Mouse (Mus musculus): ENCODE measurements at regions not wholly inside any gene's neighbourhood (a gene's known extent, or its start where the extent isn't known, plus 50 kb on each side); places are given as distances from the start of the nearest gene placed in this dataset.

- TF ChIP-seq CTCF (IDR thresholded peaks at IDR 0.05; ENCODE audit: borderline replicate concordance, insufficient read depth, low read length) (no peak), POLR2A (IDR thresholded peaks at IDR 0.05; ENCODE audit: low read depth, low read length) (no peak)
These were observed 264.6 kb upstream of the Sall1 start for GRCm38 (mm10) chr8:89308532-89308931.
